Mouse (Mus musculus) G1E (cell line): ENCODE measurements at regions not wholly inside any gene's neighbourhood (a gene's known extent, or its start where the extent isn't known, plus 50 kb on each side); places are given as distances from the start of the nearest gene placed in this dataset.

ENCODE experiments used
- ATAC-seq: 2 replicates; pipeline ENCODE4 v1.8.0; 2016; ENCODE audit warnings: mild to moderate bottlenecking; ENCODE audit not compliant: insufficient number of reproducible peaks, poor library complexity, low FRiP score, severe bottlenecking; ENCODE audit errors: extremely low read depth
- DNase-seq: peaks from one replicate; pipeline ENCODE4 v3.0.0; 2012; ENCODE audit warnings: low spot score
- H3K27me3 ChIP-seq: 2 replicates; pipeline ENCODE4 v1.6.1; 2012; ENCODE audit warnings: mild to moderate bottlenecking, low read length, inconsistent platforms; ENCODE audit not compliant: insufficient read depth
- H3K36me3 ChIP-seq: replicated peaks from 2 replicates; pipeline ENCODE3; 2012; ENCODE audit warnings: mild to moderate bottlenecking, inconsistent platforms
- H3K4me1 ChIP-seq: 2 replicates; pipeline ENCODE4 v1.6.1; 2012; ENCODE audit warnings: low read depth, low read length, inconsistent platforms, mixed read lengths; ENCODE audit not compliant: insufficient read depth
- H3K4me3 ChIP-seq: 2 replicates; pipeline ENCODE4 v1.5.1; 2012; ENCODE audit warnings: low read depth, mild to moderate bottlenecking, inconsistent platforms, low read length, moderate library complexity, mixed read lengths
- H3K9me3 ChIP-seq: replicated peaks from 2 replicates; pipeline ENCODE4 v1.6.1; 2012; ENCODE audit warnings: inconsistent platforms
- CTCF ChIP-seq: IDR thresholded peaks from 2 replicates; pipeline ENCODE4 v1.5.1; 2012; ENCODE audit warnings: low read depth, low read length, inconsistent platforms, mixed read lengths
- GATA1 ChIP-seq: IDR thresholded peaks from 2 replicates; pipeline ENCODE4 v1.6.1; 2012; ENCODE audit warnings: borderline replicate concordance, low read length, inconsistent platforms, mixed read lengths
- GATA2 ChIP-seq: IDR thresholded peaks from 2 replicates; pipeline ENCODE4 v1.6.1; 2012; ENCODE audit warnings: low read depth, low read length, inconsistent platforms, borderline replicate concordance
- POLR2AphosphoS5 ChIP-seq: IDR thresholded peaks from 2 replicates; pipeline ENCODE4 v1.6.1; 2012; ENCODE audit warnings: low read depth, low read length, inconsistent platforms; ENCODE audit not compliant: insufficient replicate concordance
- TAL1 ChIP-seq: conservative IDR thresholded peaks from 2 replicates; pipeline ENCODE4 v1.6.1; 2012; ENCODE audit warnings: low read depth, low read length, inconsistent platforms, mixed read lengths

DNA sequence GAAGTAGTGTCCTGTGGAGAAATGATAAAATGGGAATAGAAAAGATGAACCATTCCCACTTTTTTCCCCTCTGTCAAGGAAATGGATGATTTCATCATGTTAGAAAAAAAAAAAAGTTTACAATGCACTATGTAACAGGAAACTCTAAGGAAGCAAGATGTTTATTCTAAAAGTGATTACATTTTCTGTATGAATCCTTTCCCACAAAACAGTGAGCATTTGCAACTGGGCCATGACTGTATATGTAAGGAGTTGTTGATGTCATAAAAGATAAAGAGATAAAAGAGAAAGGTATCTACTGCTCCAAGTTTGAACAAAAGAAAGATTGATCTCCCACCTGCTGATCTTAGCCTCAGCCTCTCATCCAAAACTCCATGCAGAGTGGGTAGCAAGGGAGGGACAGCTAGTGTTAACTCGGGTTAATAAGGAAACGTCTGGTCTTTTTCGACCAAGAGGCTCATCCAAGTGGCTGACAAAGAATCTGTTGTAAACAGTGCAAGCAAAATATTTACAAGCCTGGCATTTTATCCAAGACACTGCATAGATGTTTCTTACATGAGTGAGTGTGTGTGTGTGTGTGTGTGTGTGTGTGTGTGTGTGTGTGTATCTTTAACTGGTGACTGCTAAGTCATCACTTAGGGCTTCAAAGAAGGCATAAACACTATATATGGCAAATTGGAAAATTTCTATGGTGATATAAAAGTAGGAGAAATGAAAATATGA, 213.3 kb downstream of the Gm9733 start:
- Histone ChIP-seq H3K9me3 (no peaks in the 10 kb centered on the region), H3K4me1 (no peaks in the 10 kb centered on the region), H3K36me3 (no peaks in the 10 kb centered on the region), H3K27me3 (no peaks in the 10 kb centered on the region), H3K4me3 (no peak overlapping the region)
- TF ChIP-seq GATA1 (no peak), GATA2 (no peak), CTCF (no peak), TAL1 (no peak), POLR2AphosphoS5 (no peak)
- no peak for ATAC-seq
- DNase-seq = no peak

GRCm38 (mm10) chr3:15126736-15127135, 205.4 kb downstream of the Gm9733 start:
- Histone ChIP-seq H3K4me1 (0 out of 2 replicates have a peak, but pooled peaks cover 2% of the 10 kb centered on the region), H3K9me3 (no peaks in the 10 kb centered on the region), H3K27me3 (no peaks in the 10 kb centered on the region), H3K36me3 (no peaks in the 10 kb centered on the region), H3K4me3 (no peak overlapping the region)
- ATAC-seq (no peak), DNase-seq (no peak)
- TF ChIP-seq CTCF = no peak
- TF ChIP-seq TAL1 = no peak
- no peak for TF ChIP-seq GATA2
- no peak for TF ChIP-seq POLR2AphosphoS5
- no peak for TF ChIP-seq GATA1

DNA sequence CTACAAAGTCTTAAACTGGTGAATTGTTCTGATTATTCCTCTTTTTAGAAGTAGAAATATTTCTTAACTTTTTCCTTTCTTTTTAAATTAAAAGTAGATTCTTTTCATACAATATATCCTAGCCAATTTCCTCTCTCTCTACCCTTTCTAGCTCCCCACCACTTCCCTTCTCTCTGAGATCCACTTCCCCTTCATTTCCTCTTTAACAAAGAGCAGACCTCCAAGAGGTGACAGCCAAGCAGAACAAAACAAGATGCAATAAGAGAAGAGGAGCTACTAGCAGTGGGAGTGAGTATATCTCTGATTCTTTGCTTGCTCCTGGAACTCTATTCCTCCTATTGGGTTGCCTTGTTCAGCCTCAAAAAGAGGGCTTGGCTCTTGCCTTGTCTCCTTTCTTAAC, 203.7 kb downstream of the Gm9733 start:
- Histone ChIP-seq H3K9me3 (no peaks in the 10 kb centered on the region), H3K4me3 (no peak overlapping the region), H3K27me3 (no peaks in the 10 kb centered on the region), H3K4me1 (0 out of 2 replicates have a peak, but pooled peaks cover 2% of the 10 kb centered on the region), H3K36me3 (no peaks in the 10 kb centered on the region)
- DNase-seq = no peak
- no peak for ATAC-seq
- TF ChIP-seq GATA2 = no peak
- no peak for TF ChIP-seq CTCF
- TF ChIP-seq TAL1 = no peak
- no peak for TF ChIP-seq POLR2AphosphoS5
- no peak for TF ChIP-seq GATA1

DNA sequence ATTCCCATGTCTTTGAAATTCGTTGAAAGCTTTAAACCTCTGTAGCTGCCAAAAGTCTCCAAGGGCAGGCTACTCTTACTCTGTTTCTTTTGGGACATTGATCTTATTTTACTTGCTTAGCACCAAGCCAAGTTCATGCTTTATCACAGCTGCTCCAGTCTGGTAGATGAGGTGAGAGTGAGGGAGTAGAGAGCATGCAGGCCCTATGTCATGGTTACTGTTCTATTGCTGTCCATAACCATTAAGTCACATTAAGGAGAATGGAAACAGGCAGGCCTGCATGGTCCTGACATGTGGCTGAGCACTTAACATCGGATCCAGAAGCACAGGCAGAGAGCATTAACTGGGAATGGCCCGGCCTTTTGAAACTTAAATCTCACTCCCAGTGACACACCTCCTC, 203.1 kb downstream of the Gm9733 start:
- Histone ChIP-seq H3K27me3 (no peaks in the 10 kb centered on the region), H3K9me3 (no peaks in the 10 kb centered on the region), H3K4me3 (no peak overlapping the region), H3K4me1 (0 out of 2 replicates have a peak, but pooled peaks cover 2% of the 10 kb centered on the region), H3K36me3 (no peaks in the 10 kb centered on the region)
- ATAC-seq (no peak), DNase-seq (no peak)
- TF ChIP-seq CTCF (no peak), GATA1 (no peak), GATA2 (no peak), TAL1 (no peak), POLR2AphosphoS5 (no peak)

- Histone ChIP-seq H3K4me3 (no peak overlapping the region), H3K4me1 (0 out of 2 replicates have a peak, but pooled peaks cover 2% of the 10 kb centered on the region), H3K9me3 (no peaks in the 10 kb centered on the region), H3K36me3 (no peaks in the 10 kb centered on the region), H3K27me3 (no peaks in the 10 kb centered on the region)
- DNase-seq = no peak
- no peak for ATAC-seq
- TF ChIP-seq TAL1 = no peak
- TF ChIP-seq GATA1 = no peak
- TF ChIP-seq GATA2 = no peak
- TF ChIP-seq POLR2AphosphoS5 = no peak
- no peak for TF ChIP-seq CTCF
Measured at GRCm38 (mm10) chr3:15129729-15130369, 202.3 kb downstream of the Gm9733 start.

- no peaks in the 10 kb centered on the region for H3K27me3 ChIP-seq
- 0 out of 2 replicates have a peak, but pooled peaks cover 2% of the 10 kb centered on the region for H3K4me1 ChIP-seq
- H3K36me3 ChIP-seq = no peaks in the 10 kb centered on the region
- no peak overlapping the region for H3K4me3 ChIP-seq
- DNase-seq = no peak
- TF ChIP-seq GATA2 = no peak
- TF ChIP-seq GATA1 = no peak
- TF ChIP-seq POLR2AphosphoS5 = no peak
- TF ChIP-seq CTCF = no peak
- no peak for TF ChIP-seq TAL1
- H3K9me3 ChIP-seq = no peaks in the 10 kb centered on the region
- ATAC-seq = no peak
Measured at GRCm38 (mm10) chr3:15132136-15132535, 200.0 kb downstream of the Gm9733 start.

DNA sequence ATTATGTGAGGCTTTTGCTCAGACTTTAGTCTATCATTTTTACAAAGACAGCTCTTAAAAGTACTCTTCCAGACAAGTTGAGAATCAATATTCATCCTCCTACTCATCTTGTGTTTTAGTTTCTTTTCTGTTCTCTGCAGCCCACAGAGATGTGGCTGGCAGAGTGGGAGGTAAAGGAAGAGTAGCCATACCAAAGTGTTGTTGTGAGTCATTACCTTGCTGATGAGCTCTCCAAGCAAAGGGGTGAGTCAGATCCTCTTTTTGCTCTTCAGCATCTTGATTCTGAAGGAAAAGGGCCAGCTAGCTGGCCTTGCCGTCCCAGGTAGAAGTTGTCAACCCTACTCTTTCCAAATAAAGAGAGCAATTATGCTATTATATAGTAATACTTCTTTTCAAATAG, 192.6 kb downstream of the Gm9733 start:
- no peak for DNase-seq
- H3K27me3 ChIP-seq = no peaks in the 10 kb centered on the region
- TF ChIP-seq POLR2AphosphoS5 = no peak
- no peak for TF ChIP-seq GATA2
- no peak for TF ChIP-seq TAL1
- TF ChIP-seq CTCF = no peak
- TF ChIP-seq GATA1 = no peak

More for the DNA sequence above, 192.6 kb downstream of the Gm9733 start:
- Histone ChIP-seq H3K4me1 (no peaks in the 10 kb centered on the region), H3K36me3 (no peaks in the 10 kb centered on the region), H3K4me3 (no peak overlapping the region), H3K9me3 (no peaks in the 10 kb centered on the region)
- ATAC-seq = no peak
